Mouse (Mus musculus): Measurements from ENCODE around the gene Zfhx2.

Zfhx2 gene

GRCm38 (mm10) chr14:55078366-55078989 lies 13.6 kb downstream of the Zfhx2 start:
- DNase-seq (ENCODE audit: low spot score in 2 of 2): no peak

DNA sequence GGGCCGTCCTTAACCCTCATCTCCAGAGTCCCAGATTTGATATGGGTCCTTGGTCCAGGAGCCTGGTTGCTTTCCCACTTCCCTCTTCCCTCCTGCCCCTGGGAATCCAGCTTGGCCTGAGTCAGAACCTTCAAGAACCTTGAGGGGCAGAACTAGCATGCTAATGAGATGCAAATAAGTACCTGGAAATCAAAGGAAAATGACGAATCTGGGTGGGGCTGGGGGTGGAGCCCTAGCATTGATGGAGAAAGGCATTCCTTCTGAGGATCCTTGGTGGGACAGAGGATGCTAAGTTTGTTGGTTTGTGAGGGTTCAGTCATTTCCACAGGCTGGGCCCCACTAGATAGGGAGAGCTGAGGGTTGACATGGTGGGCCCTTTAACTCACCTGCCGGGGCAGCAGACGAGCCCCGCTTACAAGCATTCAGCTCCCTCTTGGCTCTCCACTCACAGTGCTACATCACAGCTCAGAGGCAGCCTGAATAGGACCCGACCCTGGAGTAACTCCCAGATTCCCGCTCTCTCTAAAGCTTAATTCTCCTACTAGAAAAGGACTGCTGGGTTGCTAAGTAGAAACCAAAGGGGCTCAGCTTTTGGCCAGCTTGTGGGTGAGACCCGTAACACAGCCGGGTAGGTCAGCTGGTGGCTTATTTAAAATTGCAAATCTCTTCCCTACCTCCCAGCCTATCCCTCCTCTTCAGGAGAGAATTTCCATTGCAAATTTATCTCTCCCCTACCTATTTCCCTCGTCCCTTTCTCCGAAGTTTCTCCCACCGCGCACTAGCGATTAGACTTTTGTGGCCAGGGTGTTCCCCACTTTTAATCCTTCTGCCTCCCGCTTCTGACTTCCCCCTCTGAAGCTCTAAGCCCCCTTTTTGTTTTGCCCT lies 14.4 kb downstream of the Zfhx2 start:
- DNase-seq (ENCODE audit: low spot score in 2 of 2): no peak

DNA sequence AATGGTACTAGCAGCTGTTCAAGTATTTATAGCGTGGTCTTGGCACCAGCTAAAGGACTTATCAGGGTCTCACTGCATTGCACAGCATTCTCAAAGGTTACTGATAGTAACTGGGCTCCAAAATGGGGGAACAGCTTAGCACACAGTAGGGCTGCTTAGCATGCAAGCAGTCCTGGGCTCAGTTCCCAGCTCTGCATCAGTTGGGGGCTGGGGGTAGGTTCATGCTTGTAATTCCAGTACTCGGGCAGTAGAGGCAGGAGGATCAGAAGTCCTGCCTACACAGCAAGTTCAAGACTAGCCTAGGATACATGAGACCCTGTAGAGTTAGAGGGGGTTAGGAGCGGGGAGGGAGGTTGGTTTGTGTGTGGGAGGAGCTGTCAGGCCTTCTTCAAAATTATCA lies 15.2 kb downstream of the Zfhx2 start:
- no peak for DNase-seq (ENCODE audit: low spot score in 2 of 2)

GRCm38 (mm10) chr14:55076224-55076623 lies 15.9 kb downstream of the Zfhx2 start:
- no peak for DNase-seq (ENCODE audit: low spot score in 2 of 2)

GRCm38 (mm10) chr14:55074416-55074815 lies 17.7 kb downstream of the Zfhx2 start:
- DNase-seq (ENCODE audit: low spot score in 2 of 2): no peak

DNA sequence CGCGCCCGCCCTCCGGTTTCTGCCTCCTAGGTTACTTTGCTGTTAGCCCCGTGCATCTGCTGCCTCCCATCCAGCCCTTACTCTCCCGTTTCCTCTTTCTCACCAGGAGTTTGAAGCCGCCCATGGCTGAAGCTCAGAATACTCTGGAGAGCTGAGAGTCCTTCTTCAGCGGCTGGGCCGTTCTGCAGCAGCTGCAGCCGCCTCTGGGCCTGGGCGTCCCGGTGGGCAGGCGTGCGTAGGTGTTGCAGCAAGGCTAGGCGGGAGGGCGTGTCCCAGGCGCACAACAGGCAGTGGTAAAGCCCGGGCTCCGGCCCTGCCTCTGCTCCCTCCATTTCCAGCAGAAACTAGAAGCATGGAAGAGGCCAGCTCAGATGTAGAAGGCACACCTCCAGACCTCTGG lies 20.4 kb downstream of the Zfhx2 start:
- DNase-seq (ENCODE audit: low spot score in 2 of 2): no peak

DNA sequence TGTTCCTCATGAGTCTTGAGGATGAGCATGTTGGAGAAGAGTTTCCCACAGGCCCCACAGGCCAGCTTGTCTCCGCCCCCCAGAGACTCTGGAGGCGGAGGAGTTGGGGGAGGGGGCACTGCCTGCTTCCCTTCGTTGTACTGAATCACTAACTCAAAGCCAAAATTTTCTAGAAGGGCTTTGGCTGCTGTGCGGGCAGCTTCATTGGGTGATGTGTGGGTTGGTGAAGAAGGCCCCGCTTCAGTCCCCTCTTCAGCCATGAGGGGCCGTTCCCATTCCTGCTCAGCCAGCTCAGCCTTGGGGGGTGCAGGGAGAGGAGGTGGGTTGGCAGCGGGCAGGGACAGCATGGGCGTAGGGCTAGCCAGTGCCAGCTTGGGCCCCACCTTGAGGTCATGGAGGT lies 26.1 kb downstream of the Zfhx2 start:
- no peak for DNase-seq (ENCODE audit: low spot score in 2 of 2)

DNA sequence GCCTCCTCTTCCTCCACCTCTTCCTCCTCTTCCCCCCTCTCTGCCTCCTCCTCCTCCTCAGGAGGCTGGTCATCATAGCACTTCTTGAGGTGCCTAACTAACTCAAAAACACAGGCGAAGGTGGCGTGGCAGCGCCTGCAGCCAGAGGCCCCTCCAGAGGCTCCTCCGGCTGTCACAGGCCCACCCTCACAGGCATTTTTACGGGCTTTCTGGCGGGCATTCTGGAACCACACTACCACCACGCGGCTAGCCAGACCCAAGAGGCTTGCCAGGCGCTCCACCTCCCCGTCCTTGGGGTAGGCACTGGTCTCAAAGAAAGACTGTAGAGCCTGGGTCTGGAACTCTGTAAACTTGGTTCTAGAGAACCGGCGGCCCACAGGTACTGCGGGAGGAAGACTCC lies 26.7 kb downstream of the Zfhx2 start:
- no peak for DNase-seq (ENCODE audit: low spot score in 2 of 2)

DNA sequence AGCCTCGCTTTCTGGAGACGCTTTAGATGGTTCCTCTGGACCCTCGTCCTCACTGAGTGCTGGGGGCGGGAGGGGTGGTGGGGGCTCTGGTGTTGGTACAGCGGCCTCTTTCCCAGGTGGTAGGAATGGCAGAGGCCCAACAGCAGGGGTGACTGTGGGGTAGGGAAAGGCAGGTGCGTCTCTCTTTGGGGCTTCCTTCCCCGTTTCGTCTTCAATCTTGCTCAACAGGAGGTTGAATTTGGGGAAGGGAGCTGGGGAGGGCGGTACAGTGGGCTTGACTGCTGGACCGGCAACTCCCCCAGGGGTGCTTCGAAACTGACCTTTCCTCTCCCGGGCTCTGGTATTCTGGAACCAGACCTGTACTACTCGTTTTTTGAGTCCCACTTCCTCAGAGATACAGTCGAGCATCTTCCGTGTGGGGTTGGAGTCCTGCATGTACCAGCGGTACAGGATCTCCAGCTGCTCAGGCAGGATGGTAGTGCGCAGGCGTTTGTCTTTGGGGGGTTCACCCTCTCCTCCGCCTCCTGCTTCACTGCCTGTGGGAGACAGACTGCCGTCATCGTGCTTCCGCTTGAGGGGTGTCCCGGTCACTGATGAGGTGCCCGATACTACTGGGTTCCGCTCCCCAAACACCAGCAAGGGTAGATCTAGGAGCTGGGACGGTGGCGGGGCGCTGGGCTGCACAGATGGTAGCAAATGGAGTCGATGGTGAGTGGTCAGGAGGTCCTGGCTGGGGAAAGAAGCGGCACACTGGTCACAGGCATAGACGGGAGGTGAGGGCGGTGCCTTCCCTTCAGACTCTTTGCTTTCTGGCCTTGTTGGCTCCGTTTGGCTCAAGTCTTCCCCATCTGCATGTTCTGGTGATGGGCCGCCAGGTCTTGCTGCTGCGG lies 27.4 kb downstream of the Zfhx2 start:
- no peak for DNase-seq (ENCODE audit: low spot score in 2 of 2)

GRCm38 (mm10) chr14:55063581-55064381 lies 28.3 kb downstream of the Zfhx2 start:
- DNase-seq (ENCODE audit: low spot score in 2 of 2): no peak

- no peak for DNase-seq (ENCODE audit: low spot score in 2 of 2)
Measured at GRCm38 (mm10) chr14:55063117-55063516, 29.0 kb downstream of the Zfhx2 start.

DNA sequence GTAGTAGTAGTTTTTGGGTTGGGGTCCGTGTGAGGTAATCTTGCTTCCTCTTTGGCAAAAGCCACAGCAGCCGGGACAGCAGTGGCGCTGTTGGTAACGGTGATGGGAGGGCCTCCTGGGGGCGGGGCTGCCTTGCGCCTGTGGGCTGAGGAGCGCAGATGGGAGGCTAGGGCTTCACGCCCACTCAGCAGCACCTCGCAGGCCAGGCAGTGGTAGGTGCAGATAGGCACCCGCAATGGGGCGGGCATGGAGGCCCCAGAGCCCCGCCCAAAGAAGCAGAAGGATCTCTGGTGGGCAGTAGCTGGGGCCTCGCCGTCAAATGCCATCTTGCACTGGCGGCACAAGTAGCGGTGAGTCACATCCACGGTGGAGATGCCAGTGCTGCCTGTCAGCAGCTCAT lies 29.5 kb downstream of the Zfhx2 start:
- DNase-seq (ENCODE audit: low spot score in 2 of 2): peak; percentile 27 to 39

DNA sequence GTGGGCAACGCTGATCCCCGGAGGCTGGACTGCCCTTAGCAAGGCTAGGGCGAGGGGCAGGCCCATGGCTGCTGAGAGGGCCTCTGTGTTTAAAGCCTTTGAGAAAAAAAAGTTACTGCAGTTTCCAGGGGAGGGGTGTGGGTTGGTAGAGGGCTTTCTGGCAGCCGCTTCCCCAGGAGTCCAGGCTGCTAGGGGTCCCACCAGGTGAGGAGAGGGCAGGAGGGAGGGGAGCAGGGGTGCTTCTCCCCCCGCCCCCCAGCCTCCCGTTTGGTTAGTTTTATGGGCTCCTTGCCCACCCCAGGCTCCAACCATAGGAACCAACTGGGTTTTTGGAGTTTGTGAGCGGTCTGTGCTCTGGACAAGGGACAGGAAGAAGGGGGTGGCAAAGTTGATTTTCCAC lies 30.3 kb downstream of the Zfhx2 start:
- DNase-seq (ENCODE audit: low spot score in 2 of 2): no peak

DNA sequence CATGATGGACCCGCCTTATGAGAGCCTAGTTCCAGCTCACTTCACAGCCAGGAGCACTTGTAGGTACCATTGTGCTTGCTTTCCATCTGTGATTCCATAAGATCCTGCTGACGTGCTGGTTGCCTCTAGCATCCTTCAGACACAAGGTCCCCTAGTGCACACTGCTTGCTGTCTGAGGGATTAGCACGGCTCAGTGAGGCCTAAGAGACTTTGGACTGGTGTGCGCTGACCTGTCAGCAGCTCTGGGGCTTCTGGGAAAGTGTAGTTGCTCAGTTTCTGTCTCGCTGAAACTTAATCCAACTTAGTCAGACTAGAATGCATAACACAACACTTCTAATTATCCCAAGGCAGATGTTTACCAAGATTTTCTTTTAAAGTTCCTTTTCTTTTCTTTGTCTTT lies 32.2 kb downstream of the Zfhx2 start:
- DNase-seq (ENCODE audit: low spot score in 2 of 2): no peak

DNA sequence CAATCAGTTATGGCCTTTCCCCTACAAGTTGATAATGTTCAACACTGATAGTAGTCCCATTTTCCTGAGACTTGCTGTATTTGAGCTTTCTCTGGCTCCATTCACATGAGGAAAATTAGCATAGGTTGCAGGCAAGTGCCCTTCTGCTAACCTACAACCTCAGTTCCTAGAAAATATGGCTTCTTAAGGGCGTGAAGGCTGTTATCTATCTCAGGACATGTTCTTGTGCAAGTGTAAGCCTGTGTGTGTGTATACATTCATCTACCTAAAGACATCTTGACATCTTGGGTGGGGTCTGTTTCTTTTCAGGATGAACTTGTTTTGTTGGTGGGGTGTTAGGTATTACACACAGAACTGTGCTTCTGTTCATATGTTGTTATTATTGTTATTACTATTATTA lies 33.1 kb downstream of the Zfhx2 start:
- DNase-seq (ENCODE audit: low spot score in 2 of 2): no peak

DNA sequence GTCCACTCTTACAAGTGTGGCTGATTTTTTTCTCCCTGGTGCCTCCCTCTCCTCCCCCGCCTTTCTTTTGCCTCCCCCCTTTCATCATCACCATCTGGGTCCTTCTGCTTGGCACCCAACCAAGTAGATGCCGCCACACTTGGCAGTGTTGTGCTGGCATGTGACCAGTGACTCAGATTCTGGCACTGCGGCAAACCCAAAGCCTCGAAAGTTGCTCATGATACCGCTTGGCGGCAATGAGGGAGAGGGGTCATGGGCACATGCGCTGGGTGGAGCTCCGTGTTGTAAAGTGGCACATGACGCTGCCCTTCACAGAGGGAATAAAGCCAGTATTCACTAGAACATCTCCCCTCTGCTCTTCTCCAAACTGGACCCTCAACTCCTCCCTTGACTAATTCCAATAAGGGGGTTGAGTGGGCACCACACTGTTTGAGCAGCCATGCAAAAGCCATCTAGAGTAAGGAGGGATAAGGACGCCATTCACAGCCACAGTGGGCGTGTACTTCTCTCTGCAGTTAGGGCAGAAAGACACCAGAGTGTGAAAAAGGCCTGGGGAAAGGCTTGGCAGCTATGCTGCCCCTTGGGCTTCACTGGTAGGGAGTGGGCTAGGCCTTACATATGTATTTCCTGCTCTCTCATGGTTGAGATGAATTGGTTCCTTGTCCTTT lies 36.8 kb downstream of the Zfhx2 start:
- DNase-seq (ENCODE audit: low spot score in 2 of 2): no peak

GRCm38 (mm10) chr14:55054191-55054749 lies 37.9 kb downstream of the Zfhx2 start:
- DNase-seq (ENCODE audit: low spot score in 2 of 2): no peak

- no peak for DNase-seq (ENCODE audit: low spot score in 2 of 2)
Measured at GRCm38 (mm10) chr14:55053708-55054190, 38.4 kb downstream of the Zfhx2 start.

GRCm38 (mm10) chr14:55053050-55053449 lies 39.1 kb downstream of the Zfhx2 start:
- DNase-seq (ENCODE audit: low spot score in 2 of 2): no peak

DNA sequence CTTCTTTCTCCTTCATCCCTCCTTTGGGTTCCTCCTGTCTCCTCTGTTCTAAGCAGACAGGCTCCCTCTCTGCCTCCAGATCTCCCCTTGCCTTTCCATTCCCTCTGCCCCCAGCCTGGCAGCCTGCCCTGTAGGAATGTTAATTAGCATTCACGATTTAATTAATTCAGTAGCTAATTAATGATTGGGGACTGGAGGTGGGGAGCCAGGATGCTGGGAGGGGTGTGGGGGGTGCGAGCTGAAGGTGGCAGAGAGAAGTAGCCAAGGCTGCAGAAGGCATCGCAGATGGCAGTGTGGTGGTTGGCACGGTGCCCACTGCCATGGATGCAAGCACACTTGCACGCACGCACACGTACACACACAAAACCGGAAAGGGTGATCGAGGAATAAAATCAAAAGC lies 39.6 kb downstream of the Zfhx2 start:
- no peak for DNase-seq (ENCODE audit: low spot score in 2 of 2)

Data from spleen, postnatal 14 days (tissue).